23 mouse cellular contexts compared by ENCODE assay signal in genomic region chr8:83829851-83830250, GRCm38 (mm10).
"Had no signal": no experiment of that assay in that cellular context is flagged by ENCODE, and none has a peak within 500 bp of the region (broad histone marks: within the 10 kb centered on the region; RNA-seq: fewer than 3 reads in every experiment).

No protein-coding gene starts in this region.

- H3K4me1 ChIP-seq: limb, embryonic 12.5 days; limb, embryonic 15.5 days; lung, embryonic 15.5 days; megakaryocyte, embryonic 14.5 days; midbrain, embryonic 10.5 days; midbrain, embryonic 13.5 days; neural tube, embryonic 13.5 days; stomach, embryonic 15.5 days had no signal

- H3K4me2 ChIP-seq: limb, embryonic 12.5 days; limb, embryonic 15.5 days; liver, embryonic 11.5 days; lung, embryonic 15.5 days; midbrain, embryonic 13.5 days; neural tube, embryonic 13.5 days; stomach, embryonic 15.5 days had no signal

- H3K4me3 ChIP-seq: left cerebral cortex, adult 2 months; limb, embryonic 12.5 days; limb, embryonic 15.5 days; lung, embryonic 15.5 days; megakaryocyte, embryonic 14.5 days; midbrain, embryonic 10.5 days; midbrain, embryonic 13.5 days; myocyte; neural tube, embryonic 13.5 days; stomach, embryonic 15.5 days had no signal

- H3K36me3 ChIP-seq: limb, embryonic 12.5 days; limb, embryonic 15.5 days; lung, embryonic 15.5 days; midbrain, embryonic 10.5 days; midbrain, embryonic 13.5 days; neural tube, embryonic 13.5 days; stomach, embryonic 15.5 days had no signal

- H3K9me3 ChIP-seq: limb, embryonic 15.5 days; lung, embryonic 15.5 days; megakaryocyte, embryonic 14.5 days; midbrain, embryonic 10.5 days; midbrain, embryonic 13.5 days; neural tube, embryonic 13.5 days; stomach, embryonic 15.5 days had no signal

- DNase-seq: kidney, postnatal 14 days; kidney, postnatal 4 days; left cerebral cortex, postnatal 4 days; lung, adult 18-20 months; lung, postnatal 10 days; lung, postnatal 36 days; retina, postnatal 1 day; right cerebral cortex, postnatal 25 days; spleen, adult 18-20 months; thymus, postnatal 25 days had no signal

- H3K27ac ChIP-seq: left cerebral cortex, adult 2 months; limb, embryonic 12.5 days; limb, embryonic 15.5 days; liver, embryonic 14.5 days; lung, embryonic 15.5 days; midbrain, embryonic 10.5 days; midbrain, embryonic 13.5 days; neural tube, embryonic 13.5 days; stomach, embryonic 15.5 days had no signal

- H3K9ac ChIP-seq: limb, embryonic 12.5 days; limb, embryonic 15.5 days; liver, embryonic 14.5 days; lung, embryonic 15.5 days; midbrain, embryonic 13.5 days; neural tube, embryonic 13.5 days; stomach, embryonic 15.5 days had no signal

- H3K27me3 ChIP-seq: limb, embryonic 12.5 days; limb, embryonic 15.5 days; lung, embryonic 15.5 days; midbrain, embryonic 13.5 days; neural tube, embryonic 13.5 days; stomach, embryonic 15.5 days had no signal

- ATAC-seq: midbrain, embryonic 13.5 days; midbrain, embryonic 16.5 days had no signal
